Mouse (Mus musculus): ENCODE results near the gene Ncapd2.

Gene Ncapd2

DNA sequence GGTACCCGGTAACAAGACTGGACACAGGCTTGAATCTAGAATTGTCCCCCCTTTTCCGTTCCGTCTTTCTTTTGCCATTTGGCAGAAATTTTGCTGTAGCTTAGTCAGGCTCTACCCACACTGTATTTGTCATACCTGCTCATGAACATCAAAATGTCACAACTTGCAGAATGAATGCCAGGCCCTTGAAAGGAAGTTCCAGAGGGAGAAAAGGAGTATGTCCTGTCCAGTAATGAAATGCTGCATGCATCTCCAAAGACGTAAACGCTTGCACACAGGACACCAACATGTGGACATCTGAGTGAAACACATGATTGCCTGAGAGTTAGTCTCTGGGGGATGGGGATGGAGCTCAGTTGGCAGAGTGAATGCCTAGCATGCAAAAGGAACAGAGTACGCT lies 22.2 kb upstream of the Ncapd2 start:
- no peak for DNase-seq

DNA sequence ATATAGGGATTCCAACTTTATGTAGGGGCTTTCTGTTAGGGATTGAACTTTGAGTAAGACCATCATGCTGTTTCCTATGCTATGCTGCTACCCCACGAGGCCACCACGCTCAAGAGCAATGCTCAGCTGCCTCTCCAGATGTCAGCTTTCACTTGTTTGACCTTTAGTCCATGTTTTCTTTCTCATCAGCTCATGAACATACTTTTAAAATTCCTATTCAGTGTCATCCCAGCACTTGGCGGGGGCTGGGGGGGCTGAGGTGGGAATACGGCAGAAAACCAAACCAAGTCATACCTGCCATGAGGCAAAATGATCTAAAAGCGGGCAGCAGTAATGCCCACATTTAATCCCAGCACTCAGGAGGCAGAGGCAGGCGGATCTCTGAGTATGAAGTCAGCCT lies 21.6 kb upstream of the Ncapd2 start:
- no peak for DNase-seq

DNA sequence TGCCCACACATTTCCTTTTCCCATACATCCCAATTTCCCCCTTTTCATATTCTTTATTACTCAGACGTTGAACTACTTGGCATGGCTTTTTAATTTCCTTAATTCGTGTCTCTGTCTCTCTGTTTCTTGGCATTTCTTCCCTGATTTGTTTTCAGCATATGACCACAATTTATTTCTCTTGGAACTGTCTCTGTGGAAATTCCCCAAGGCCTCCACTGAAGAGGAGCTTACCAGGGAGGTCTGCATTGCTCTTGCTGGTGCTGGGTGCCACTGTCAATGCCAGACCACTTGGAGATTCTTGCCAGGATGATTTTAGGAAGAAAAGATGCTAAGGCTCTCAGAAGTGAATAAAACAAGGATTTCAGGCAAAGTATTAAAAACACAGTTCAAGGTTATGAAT lies 21.1 kb upstream of the Ncapd2 start:
- DNase-seq: no peak

DNA sequence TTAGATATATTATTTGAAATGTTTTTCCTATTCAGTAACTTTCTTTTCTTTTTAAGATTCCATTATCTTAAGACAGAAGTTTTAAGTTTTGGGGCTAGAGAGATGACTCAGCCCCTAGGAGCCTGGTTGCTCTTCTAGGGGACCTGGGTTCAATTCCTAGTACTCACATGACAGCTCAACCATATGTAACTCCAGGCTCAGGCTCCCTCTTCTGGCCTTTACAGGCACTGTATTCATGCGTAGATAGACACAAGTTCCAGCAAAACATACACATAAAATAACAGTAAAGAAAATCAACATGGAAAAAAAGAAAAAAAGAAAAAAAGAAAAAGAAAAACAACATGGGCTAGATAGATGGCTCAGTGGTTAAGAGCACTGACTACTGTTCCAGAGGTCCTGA lies 18.9 kb upstream of the Ncapd2 start:
- no peak for DNase-seq

DNA sequence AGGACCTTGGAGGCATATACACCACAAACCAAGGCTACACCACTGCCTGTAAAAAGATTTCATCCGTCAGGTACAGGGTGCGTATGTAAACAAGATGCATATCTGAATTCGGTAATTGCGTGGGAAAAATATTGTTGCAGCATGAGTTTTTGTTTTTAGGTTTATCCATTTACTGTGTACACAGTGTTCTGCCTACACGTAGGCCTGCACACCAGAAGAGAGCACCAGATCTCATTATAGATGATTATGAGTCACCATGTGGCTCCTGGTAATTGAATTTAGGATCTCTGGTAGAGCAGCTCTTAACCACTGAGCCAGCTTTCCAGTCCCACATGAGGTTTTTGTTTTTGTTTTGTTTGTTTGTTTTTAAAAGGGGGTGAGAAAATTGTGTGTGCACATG lies 5.7 kb upstream of the Ncapd2 start:
- no peak for DNase-seq

DNA sequence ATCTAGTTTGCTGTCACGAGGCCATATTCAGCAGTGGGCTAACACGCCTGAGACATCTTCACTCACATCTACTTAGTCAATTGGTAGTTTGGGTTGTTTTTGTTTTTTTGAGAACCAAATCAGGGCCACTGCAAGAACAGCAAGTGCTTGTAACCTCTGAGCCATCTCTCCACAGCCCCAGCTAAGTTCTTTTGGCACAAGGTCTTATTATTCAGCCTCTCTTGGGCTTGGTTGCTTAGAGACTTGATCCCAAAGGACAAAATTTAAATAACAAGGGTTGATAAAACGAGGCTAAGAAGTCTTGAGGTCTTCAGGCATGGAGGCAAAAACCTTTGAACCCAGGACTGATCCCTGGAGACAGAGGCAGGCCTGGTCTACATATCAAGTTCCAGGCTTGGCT lies 4.8 kb upstream of the Ncapd2 start:
- no peak for DNase-seq

DNA sequence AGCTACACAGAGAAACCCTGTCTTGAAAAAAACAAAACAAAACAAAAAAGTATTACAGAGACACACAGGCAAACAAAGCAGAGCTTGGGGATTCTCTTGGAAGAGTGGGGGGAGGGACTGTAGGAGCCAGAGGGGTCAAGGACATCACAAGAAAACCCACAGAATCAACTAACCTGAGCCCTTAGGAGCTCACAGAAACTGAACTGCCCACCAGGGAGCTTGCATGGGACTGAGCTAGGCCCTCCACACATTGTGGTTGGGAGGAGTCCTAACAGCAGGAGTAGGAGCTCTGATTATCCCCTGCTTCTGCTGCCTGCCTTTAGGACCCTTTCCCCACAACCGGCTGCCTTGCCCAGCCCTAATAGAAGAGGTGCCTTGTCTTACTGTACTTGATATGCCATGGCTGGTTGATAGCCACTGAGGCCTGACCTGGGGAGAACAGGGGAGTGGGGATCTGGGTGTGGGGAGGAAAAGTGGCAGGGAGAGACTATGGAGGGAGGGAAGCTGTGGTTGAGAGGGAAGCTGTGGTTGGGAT lies 4.1 kb upstream of the Ncapd2 start:
- no peak for DNase-seq

DNA sequence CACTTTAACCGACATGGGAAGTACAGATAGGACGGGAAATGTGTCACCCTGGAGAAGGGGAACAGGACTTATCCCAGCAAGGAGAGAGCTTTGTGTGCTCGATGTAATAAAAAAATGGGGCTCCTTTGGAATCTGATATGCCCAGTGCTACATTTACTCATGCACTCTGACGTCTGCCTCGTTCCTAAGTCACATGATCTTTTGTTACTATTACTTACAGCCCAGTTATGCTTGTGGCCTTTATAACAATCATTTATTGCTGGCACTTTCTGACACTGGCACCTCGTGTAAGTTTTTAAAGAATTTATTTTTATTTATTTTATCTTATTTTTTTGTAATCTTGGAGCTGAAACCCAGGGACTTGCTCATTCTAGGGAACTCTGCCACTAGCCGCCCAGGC lies 1.9 kb upstream of the Ncapd2 start:
- no peak for DNase-seq

DNA sequence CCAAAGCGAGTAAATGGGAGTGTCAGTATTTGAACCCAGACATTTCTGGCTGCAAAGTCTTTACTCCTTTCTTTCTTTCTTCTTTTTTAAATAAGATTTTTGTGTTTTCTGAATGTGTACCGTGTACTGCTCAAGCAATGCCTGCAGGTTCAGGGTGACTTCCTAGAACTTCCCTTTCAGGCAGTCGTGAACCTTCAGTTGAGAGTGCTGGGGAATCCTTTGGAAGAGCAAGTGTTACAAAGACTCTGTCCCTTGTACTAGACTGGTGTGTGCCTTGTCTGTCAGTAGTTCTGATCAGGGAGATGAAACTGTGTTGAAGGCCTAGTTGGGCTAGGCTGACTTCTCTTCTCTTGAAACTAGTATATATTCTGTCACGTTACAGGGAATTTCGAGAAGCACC lies 1.3 kb upstream of the Ncapd2 start:
- DNase-seq: no peak

DNA sequence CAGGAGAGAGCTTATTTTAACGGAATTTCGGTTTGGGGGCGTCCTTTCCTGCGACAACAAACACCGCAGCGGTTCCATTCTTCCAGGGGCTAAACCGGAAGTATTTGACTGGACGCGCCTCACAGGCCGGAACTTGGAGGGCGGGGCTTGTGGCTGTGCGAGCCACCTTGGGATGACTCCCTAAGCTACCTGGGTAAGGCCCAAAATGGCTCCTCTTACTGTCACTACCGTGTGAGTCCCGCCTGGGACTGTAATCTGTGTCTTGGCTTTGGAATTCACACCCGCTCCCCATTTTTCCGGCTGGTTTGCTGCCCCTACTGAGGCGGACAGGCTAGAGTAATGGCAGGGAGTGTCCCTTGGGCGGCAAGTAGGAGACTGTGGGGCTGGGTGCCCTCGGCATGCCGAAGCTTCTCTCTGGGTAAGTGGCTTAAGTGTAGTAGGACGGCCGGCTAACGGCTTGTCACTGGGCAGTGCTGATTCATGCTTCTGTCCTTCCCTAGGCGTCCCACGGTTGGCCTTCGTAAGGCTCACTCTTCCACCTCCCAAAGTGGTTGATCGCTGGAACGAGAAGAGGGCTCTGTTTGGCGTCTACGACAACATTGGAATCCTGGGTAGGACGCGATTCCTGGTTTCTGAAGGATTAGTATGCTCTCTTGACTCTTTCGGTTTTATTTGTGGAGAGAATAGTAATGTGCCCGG lies 664 bp upstream of the Ncapd2 start:
- DNase-seq: peak; percentile 97

DNA sequence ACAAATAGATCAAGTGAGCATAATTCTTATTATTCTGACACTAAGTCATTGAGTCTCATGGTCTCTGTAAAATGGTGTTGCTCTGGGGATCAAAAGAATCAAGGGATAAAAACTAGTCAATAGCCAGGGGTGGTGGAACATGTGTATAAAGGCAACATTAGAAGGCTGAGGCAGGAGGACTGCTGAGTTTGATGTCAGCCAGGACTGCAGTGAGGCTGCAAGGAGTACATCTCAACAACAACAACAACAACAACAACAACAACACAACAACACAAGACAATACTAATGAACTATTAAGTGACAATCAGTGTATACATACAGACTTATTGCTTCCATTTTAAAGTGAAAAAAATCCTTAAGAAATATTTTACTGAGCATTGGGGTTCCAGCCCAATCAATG lies 685 bp downstream of the Ncapd2 start:
- no peak for DNase-seq

DNA sequence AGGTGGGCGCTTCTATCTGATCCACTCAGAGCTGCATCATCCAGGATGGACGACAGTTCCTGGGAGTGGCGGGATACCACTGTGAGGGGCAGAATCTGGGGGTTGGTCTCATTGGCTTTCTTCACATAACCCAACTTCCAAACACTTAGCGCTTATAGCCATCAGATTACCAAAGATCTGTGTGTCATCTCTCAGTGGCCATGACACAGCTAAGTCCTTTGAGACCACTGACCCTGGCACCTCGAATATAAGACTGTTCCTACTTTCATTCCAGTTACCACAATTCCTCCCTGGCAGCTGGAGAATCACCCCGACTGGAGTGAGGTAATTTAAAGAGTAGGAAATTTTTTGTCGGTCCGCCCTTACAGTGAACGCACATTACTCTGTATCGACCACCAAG lies 5.3 kb downstream of the Ncapd2 start:
- no peak for DNase-seq

DNA sequence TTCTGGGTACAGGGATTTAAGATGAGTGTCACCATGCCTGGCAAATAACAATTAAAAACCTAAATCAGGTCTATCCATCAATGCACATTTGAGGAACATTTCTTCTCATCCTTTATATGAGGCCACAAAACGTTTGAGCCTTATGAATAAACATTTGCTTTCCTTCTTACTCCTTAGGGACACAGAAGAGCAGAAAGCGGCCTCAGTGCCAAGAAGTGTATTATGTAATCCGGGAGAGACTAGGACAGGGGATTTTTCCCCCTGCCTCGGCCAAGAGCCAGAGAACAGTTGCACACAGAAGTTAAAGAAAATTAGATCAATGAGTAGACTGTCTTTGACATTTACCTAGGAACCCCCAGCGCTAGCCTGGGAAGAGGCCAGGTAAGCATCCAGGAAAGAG lies 9.4 kb downstream of the Ncapd2 start:
- no peak for DNase-seq

DNA sequence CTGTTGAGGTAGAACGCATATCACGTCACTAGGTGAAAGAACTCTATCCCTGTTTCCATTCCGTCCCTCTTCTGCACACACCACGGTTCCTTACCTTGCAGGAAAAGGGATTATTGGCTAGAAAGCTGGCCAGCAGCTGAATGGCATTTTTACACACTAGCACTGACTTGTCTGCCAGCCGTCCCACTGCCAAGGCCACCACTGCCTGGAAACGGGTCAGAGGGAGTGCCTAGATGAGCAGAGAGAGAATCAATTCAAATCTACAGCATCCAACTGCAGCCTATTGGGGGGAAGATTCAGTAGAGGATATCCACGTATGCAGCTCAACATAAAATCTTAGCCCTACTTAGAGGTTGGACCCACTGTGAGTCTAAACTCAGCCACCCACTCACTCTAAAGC lies 11.9 kb downstream of the Ncapd2 start:
- DNase-seq: no peak

DNA sequence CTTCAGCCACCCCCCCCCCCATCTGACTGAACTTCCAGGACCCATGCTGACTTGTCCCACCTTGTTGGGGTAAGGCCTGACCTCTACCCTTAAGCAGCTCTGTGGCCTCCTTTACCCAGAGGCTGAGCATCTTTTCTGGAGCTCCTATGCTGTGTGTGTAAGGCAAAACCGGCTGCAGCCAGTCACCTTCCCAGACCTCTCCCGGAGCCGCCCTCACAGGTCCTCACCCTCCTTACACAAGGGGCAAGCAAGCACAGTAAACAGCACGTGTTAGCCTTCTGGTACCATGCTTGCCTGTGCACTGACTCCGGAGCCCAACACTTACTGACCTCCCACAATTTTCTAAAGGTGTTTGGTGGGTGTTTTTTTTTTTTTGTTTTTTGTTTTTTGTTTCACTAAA lies 16.0 kb downstream of the Ncapd2 start:
- DNase-seq: no peak

DNA sequence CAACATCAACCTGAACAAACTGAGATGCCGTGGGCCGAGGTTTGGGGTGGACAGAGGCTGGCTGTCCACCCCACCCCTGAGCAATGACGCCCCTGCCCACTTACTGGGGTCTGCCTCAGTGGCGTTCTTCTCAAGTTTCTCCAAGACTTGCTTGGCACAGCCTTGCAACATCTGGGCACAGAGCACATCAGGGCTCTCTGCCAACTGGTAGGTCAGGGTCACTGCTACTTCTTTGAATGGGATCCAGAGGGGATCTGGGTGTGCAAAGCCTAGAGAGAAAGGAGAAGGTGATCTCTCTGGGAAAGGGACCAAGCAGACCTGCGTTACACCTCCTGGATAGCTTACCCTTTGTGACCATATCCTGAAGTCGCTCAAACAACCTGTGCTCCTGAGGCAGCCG lies 18.2 kb downstream of the Ncapd2 start:
- no peak for DNase-seq

DNA sequence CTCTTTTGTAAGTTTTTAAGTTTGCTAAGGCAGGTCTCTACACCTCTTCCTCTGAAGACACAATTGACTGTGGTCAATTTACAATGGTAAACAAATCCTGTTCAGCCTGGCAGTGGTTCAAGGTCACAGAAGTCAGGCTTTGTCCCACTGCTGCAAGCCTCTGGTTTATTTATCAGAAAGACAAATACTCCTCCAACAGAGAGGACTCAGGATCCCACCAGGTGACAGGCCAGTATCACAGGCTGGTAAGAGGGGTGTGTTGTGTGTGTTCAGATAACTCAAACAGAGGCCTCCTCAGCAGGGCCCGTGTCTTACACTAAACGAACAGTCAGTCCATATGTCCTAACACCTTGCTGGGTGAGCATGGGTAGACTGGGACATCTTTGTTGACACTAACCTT lies 19.0 kb downstream of the Ncapd2 start:
- no peak for DNase-seq

DNA sequence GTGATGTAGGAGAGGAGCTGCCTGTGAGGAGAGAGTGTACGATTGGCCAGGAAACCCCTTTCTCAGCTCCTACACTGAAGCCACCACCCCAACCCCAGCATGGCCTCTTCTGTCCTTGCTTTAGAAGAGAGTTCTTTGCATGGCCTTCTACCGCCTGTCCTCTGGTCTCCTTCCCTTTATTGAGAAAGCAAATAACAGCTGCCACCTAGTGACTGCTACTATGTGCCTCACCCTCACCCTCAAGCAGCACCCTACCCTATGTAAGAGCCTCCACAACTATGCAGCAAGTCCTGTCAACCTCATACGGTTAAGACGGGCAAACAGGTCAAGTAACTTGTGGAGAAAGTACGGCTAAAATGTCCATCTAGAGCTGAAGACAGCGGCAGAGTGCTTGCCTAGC lies 21.3 kb downstream of the Ncapd2 start:
- DNase-seq: no peak

DNA sequence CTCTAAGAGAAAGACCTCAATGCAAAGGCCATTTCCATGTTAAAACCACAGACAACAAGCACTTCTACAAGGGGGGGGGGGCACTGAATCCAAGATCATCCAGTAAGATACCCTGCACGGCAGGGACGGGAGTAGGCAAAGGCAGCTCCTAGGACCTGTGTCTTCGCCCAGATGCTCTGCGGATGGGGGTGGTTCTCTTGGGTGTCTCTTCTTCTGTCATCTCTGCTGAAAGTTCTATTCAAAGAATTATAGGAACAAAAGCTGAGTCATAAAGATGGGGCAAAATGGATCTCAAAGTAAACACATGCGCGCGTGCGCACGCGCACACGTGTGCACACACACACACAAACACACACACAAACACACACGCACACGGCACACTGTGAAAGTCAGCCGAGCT lies 23.4 kb downstream of the Ncapd2 start:
- DNase-seq: no peak

DNA sequence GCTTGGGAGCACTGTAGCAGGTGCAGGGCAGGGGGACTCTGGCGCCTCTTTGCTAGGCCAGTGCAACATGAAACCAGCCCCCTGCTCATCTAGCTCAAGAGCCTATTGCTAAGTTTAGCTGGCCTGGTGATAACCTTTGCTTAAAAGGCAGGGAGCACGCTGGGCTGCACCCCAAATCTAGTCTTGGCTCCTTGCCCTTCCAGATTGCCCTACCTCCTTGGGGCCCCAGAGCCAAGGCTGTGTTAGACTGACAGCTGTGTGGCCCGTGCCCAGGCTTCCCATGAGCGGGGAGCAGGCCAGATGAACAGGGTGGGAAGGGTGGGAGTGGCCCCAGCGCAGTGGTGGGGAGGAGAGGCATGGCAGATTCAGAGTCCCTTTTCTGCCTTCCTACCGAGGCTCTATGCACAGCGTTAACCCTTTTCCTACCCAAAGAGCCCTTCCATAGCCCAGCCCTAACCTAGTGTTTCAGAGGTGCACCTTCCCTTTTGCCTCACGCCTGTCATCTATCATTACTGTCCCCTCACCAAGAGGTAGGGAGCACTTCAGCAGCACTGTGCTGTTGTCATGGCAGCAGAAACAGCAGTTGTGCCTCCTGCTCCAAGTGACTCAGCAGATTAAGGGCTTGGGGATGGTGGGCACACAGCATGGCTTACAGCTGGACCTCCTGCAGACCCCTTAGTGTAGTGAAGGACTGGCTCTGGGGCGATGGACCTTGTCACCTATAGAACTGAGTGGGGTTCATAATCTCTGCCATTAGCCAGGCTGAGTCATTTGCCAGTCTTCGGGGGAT lies 24.4 kb downstream of the Ncapd2 start:
- peak; percentile 75 for DNase-seq

DNA sequence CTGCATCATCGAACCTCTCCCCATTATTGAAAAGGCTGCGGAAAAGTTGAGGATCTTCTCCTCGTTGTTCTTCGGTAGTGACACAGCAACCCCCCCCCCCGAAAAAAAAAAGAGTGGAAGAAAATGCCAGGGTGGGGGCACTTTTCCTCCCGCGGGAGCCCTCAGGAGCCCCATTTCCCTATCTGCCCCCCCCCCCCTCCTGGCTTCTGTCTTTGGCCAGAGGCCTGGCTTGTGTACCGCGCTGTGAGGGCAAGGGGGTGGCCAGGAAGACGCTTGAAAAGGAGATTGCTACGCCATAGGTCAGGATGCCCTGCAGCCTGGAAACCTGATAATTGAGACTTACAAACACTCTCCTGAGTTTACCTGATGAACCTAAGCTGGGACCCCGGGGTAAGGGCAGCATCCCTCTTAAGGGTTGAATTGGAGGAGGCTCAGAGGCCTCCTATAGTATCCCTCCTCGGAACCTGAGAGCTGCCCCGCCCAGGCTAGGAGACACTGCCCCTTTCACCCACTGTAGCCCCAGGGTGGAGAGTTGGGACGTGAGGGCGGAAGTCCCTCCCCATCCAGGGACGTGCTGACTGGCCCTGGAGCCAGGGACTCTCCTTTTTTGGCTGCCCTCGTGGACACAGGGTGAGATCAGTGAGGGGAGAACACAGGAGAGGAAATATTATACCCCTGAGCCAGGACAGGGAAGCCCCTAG lies 25.3 kb downstream of the Ncapd2 start, which contains the start of gene Gapdh:
Gapdh (minus strand) TSS at position 417 of the 701 bp plus-strand sequence.
- peak; percentile 71 for DNase-seq

DNA sequence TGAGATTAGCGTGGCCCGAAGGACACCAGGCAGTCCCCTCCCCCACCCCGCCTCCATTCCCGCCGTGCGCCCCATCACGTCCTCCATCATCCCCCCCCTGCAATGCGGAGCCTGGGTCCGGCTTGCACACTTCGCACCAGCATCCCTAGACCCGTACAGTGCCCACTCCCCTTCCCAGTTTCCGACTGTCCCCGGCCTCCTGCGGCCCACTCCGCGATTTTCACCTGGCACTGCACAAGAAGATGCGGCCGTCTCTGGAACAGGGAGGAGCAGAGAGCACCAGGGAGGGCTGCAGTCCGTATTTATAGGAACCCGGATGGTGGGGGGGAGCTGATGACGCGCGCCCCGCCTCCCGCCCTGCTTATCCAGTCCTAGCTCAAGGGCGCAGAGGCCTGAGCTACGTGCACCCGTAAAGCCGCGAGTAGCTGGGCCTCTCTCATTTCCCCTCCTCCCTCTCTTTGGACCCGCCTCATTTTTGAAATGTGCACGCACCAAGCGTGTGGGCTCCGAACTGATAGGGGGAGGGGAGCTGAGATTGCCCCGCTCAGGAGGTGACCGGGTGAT lies 26.1 kb downstream of the Ncapd2 start:
- DNase-seq: peak; percentile 98

DNA sequence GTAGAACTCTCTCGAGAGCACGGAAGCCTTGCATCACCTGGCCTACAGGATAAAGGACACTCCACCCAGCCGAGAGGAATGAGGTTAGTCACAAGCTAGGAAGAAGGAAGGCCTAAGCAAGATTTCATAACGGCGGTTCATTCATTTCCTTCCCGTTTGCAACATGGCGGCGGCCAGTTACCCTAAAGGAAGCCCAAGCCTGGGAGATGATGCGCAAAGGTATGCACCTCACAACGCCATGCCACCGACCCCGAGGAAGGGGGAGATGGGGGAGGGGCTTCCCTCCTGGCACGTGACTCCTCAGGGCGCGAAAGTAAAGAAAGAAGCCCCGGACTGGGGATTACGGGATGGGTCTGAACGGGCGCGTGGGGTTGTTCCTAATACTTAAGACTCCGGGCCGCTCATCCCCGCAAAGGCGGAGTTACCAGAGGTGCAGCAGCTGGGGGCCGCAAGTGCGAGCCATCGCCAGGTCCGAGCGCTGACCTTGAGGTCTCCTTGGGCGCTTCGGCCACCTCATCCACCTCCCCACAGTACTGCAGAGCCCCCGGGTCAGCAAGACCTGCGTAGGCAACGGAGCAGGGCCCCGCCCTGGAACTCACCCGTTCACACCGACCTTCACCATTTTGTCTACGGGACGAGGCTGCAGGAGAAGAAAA lies 26.7 kb downstream of the Ncapd2 start:
- peak; percentile 89 for DNase-seq
